Mouse (Mus musculus) stomach, postnatal 0 days (tissue): ENCODE results near the gene Tmem200a. TPM values are rescaled to one million over a fixed set of nuclear protein-coding genes. Genes with fewer than 3 reads are reported as not detected.

ENCODE experiments used
- ATAC-seq: fragments of 200-750 bp; cut with Nextera tagmentation; 2 replicates; pipeline ENCODE4 v1.8.0; 2017; ENCODE audit not compliant: low FRiP score, low TSS enrichment
- DNase-seq: peaks from one replicate; pipeline ENCODE4 v3.0.0-alpha.2; 2016; ENCODE audit warnings: low spot score
- H3K27ac ChIP-seq: fragments of 300-500 bp; sonication (generic); replicated peaks from 2 replicates; pipeline ENCODE4 v1.5.1; 2014; ENCODE audit warnings: mild to moderate bottlenecking, control low read depth
- H3K27me3 ChIP-seq: fragments of 300-500 bp; sonication (generic); 2 replicates; pipeline ENCODE4 v1.6.1; 2014; ENCODE audit warnings: low read length; ENCODE audit not compliant: control insufficient read depth, insufficient read depth
- H3K36me3 ChIP-seq: fragments of 300-500 bp; sonication (generic); 2 replicates; pipeline ENCODE4 v1.6.1; 2014; ENCODE audit warnings: low read length, mixed read lengths; ENCODE audit not compliant: control insufficient read depth, insufficient read depth
- H3K4me1 ChIP-seq: fragments of 300-500 bp; sonication (generic); replicated peaks from 2 replicates; pipeline ENCODE4 v1.6.1; 2014; ENCODE audit warnings: antibody characterized with exemption; ENCODE audit not compliant: control insufficient read depth, insufficient read depth
- H3K4me2 ChIP-seq: fragments of 300-500 bp; sonication (generic); replicated peaks from 2 replicates; pipeline ENCODE4 v1.6.1; 2014; ENCODE audit warnings: low read depth, mild to moderate bottlenecking, control low read depth, moderate library complexity
- H3K4me3 ChIP-seq: fragments of 300-500 bp; sonication (generic); 2 replicates; pipeline ENCODE4 v1.5.1; 2014; ENCODE audit warnings: low read depth, low read length, control low read depth
- H3K9ac ChIP-seq: fragments of 300-500 bp; sonication (generic); 2 replicates; pipeline ENCODE4 v1.6.1; 2014; ENCODE audit warnings: mild to moderate bottlenecking, low read length, control low read depth, mixed read lengths
- H3K9me3 ChIP-seq: fragments of 300-500 bp; sonication (generic); 2 replicates; pipeline ENCODE4 v1.6.1; 2016; ENCODE audit warnings: low read length; ENCODE audit not compliant: control insufficient read depth
- CTCF ChIP-seq: IDR thresholded peaks from 2 replicates; pipeline ENCODE4 v1.5.1; 2016; ENCODE audit warnings: antibody characterized with exemption, low read depth, mild to moderate bottlenecking, moderate library complexity
- EP300 ChIP-seq: optimal IDR thresholded peaks from 2 replicates; pipeline ENCODE3; 2016; ENCODE audit warnings: antibody characterized with exemption
- WGBS: fragments of 180-500 bp; shearing (Covaris S2); extraction: QIAGEN DNeasy Blood & Tissue Kit; methylation state at CpG from one replicate; pipeline ENCODE4 v1.1.7; 2014; 5-methylcytosine and 5-hydroxymethylcytosine counted together
- polyA plus RNA-seq: library from polyadenylated mRNA; unstranded; fragments of >200 nt; fragmentation: Nextera tagmentation; extraction: Ambion mirVana; gene quantifications from 2 replicates; pipeline ENCODE4 v1.2.1, GENCODE M21; 2015

The Tmem200a gene
- polyA plus RNA-seq, 1 experiment from 2014 or later = 6.8 TPM

GRCm38 (mm10) chr10:26051177-26051576 lies 27.7 kb downstream of the Tmem200a start:
- no peaks in the 10 kb centered on the region for H3K27me3 ChIP-seq
- H3K36me3 ChIP-seq = no peaks in the 10 kb centered on the region
- ATAC-seq = no peak
- no peaks in the 10 kb centered on the region for H3K9me3 ChIP-seq
- H3K4me1 ChIP-seq = no peaks in the 10 kb centered on the region
- H3K4me3 ChIP-seq = no peak overlapping the region
- H3K9ac ChIP-seq = no peak overlapping the region
- TF ChIP-seq EP300 = no peak
- no peak for TF ChIP-seq CTCF
- DNase-seq = no peak
- H3K4me2 ChIP-seq = no peak overlapping the region
- 89% methylated on average over 2 of the region's 2 CpGs for WGBS
- H3K27ac ChIP-seq = no peak overlapping the region

- no peak for TF ChIP-seq EP300
- no peak for TF ChIP-seq CTCF
- no peaks in the 10 kb centered on the region for H3K9me3 ChIP-seq
- H3K27me3 ChIP-seq = no peaks in the 10 kb centered on the region
- H3K4me3 ChIP-seq = no peak overlapping the region
- WGBS = 73% methylated on average over 5 of the region's 5 CpGs
- no peaks in the 10 kb centered on the region for H3K36me3 ChIP-seq
- no peak overlapping the region for H3K27ac ChIP-seq
- DNase-seq (no peak), ATAC-seq (no peak)
- H3K9ac ChIP-seq = no peak overlapping the region
- H3K4me1 ChIP-seq = no peaks in the 10 kb centered on the region
- no peak overlapping the region for H3K4me2 ChIP-seq
These were observed 43.9 kb downstream of the Tmem200a start for GRCm38 (mm10) chr10:26034931-26035330.

GRCm38 (mm10) chr10:26018740-26019139 lies 60.1 kb downstream of the Tmem200a start:
- no peak for ATAC-seq
- 76% methylated on average over 3 of the region's 3 CpGs for WGBS
- TF ChIP-seq EP300 (no peak), CTCF (no peak)
- no peaks in the 10 kb centered on the region for H3K36me3 ChIP-seq
- no peaks in the 10 kb centered on the region for H3K4me1 ChIP-seq
- no peaks in the 10 kb centered on the region for H3K9me3 ChIP-seq
- H3K9ac ChIP-seq = no peak overlapping the region
- no peak overlapping the region for H3K4me2 ChIP-seq
- H3K4me3 ChIP-seq = no peak overlapping the region
- H3K27me3 ChIP-seq = no peaks in the 10 kb centered on the region
- H3K27ac ChIP-seq = no peak overlapping the region
- no peak for DNase-seq

- ATAC-seq = no peak
These were observed 64.6 kb downstream of the Tmem200a start for GRCm38 (mm10) chr10:26014298-26014697.

GRCm38 (mm10) chr10:26008948-26009347 lies 69.9 kb downstream of the Tmem200a start:
- Histone ChIP-seq H3K9ac (no peak overlapping the region), H3K4me2 (no peak overlapping the region), H3K4me1 (no peaks in the 10 kb centered on the region), H3K36me3 (no peaks in the 10 kb centered on the region), H3K27ac (no peak overlapping the region), H3K9me3 (no peaks in the 10 kb centered on the region), H3K4me3 (no peak overlapping the region), H3K27me3 (no peaks in the 10 kb centered on the region)
- TF ChIP-seq CTCF (no peak), EP300 (no peak)
- DNase-seq (no peak), ATAC-seq (no peak)
- WGBS = 28% methylated on average over 5 of the region's 5 CpGs

More at GRCm38 (mm10) chr10:26014298-26014697, 64.6 kb downstream of the Tmem200a start:
- Histone ChIP-seq H3K4me3 (no peak overlapping the region), H3K27me3 (no peaks in the 10 kb centered on the region), H3K4me1 (no peaks in the 10 kb centered on the region), H3K36me3 (no peaks in the 10 kb centered on the region), H3K4me2 (no peak overlapping the region), H3K9me3 (no peaks in the 10 kb centered on the region), H3K9ac (no peak overlapping the region), H3K27ac (no peak overlapping the region)
- no peak for DNase-seq
- no peak for TF ChIP-seq EP300
- TF ChIP-seq CTCF = no peak
- WGBS = 50% methylated on average over 1 of the region's 1 CpGs

GRCm38 (mm10) chr10:26005471-26005870 lies 73.4 kb downstream of the Tmem200a start:
- no peak for TF ChIP-seq CTCF
- TF ChIP-seq EP300 = no peak
- WGBS = 83% methylated on average over 6 of the region's 6 CpGs
- no peak overlapping the region for H3K4me2 ChIP-seq
- no peaks in the 10 kb centered on the region for H3K9me3 ChIP-seq
- H3K9ac ChIP-seq = no peak overlapping the region
- no peak overlapping the region for H3K4me3 ChIP-seq
- no peak overlapping the region for H3K27ac ChIP-seq
- no peaks in the 10 kb centered on the region for H3K27me3 ChIP-seq
- DNase-seq (no peak), ATAC-seq (no peak)
- H3K36me3 ChIP-seq = no peaks in the 10 kb centered on the region
- H3K4me1 ChIP-seq = no peaks in the 10 kb centered on the region
